Mouse (Mus musculus): ENCODE results near the gene Jup.

Jup gene

DNA sequence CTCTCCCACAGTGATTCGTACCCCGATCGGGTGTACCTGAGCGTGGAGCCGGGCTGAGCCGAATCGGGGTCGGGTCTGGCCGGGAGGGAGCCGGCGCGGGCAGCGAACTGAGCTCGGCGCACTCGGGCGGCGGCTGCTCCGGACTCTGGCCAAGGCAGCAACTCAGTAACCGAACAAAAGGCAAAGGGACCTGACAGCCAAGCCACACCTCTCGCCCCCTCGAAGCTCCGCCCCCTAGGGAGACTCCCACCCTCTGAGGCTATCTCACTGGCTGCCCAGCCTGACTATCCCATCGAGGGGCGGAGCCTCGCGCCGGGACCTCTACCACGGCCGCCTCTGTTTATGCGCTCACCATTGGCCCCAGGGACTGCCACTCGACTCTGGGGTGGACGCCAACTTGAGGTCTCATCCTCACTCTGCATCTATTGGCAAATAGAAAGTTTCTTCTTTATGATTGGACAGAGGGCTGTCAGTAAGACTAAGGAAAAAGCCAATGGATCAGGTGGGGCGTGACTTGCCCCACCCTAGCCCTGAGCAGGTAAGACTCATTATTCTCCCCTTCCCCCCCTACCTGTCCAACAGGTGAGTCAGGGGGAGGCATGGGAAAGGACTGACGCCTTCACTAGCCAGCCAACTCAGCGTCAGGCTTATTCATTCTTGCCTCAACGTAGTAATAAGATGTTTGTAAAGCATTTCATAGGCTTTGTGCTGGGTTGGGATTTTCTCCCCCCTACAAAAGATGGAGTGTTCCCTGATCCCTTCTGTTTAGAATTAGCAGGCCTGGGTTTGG lies at the start of gene Jup:
Gene Jup (minus strand): TSS at position 164 of the 790 bp plus-strand sequence.
- DNase-seq (ENCODE audit: low read depth, low spot score), result peak; percentile 99

DNA sequence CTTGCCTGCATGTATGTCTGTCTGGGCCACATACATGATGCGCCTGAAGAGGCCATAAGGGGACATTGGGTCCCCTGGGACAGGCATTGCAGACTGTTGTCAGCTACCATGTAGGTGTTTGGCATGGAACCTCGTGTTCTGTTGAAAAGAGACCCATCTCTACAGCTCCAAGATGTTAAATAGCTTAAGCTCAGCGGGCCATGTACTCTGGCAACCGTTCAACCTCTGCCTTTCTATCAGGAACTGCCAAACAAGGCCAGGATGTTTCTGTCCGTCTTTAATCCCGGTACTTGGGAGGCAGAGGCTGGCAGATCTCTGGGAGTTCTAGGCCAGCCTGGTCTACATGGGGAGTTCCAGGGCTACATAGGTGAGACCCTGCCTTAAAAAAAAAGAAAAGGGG lies 45.1 kb upstream of the Jup start:
- no peak for DNase-seq (ENCODE audit: low read depth, low spot score)

DNA sequence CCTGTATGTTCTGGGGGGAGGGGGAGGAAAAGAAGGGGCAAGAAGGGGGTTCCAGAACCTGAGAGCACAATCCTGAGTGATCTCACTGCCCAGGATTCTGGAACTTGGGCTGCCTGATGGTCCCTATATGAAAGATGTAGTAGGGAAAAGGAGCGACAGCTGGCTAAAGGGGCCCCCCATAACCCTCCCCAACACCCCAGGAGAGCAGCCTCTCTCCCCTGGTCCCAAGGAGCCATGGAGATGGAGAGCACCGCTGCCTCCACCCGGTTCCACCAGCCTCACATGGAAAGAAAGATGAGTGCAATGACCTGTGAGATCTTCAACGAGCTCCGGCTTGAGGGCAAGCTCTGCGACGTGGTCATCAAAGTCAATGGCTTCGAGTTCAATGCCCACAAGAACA lies 44.2 kb upstream of the Jup start, which contains the start of the genes Nt5c3b and Klhl10:
Gene Nt5c3b (minus strand): TSS at position 12 of the 400 bp plus-strand sequence.
Gene Klhl10 (plus strand): TSS at position 121 of the 400 bp plus-strand sequence.
- DNase-seq (ENCODE audit: low read depth, low spot score), result no peak

DNA sequence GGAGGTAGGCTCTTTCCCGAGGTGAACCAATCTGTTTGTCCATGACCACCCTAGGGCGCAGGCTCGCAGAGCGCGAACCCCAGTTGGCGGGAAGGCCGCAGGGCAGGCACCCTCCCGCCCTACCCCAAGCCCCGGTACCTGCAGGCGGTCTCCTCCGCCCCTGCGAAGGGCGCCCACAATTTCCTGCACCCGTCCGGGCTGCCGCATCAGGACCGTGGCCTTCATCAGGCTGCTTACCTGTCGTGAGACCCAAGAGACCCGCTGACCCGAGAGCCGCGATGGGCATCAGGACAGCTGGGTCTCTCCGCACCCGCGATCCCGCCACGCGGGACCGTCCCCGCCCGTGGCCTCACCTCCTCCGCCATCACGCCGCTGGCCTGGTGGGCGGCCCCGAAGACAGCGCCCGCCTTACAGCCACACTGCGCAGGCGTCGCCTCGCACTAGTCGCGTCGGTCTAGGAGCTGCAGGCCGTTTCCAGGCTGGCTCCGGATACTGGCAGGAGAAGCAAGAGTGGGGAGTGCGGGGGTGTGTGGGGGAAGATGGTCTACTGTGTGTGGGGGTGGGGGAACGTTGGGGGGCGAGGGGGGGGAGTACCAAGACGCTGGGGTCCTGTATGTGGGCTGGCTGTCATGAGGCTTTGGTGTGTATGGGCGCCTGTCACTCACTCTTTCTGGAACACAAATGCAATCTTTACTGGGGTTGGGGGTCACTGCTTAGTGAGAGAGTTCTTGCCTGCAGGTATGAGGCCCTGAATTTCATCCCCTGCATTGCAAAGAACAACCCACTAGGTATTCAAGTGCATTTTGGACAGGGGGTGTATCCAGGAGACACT lies 43.3 kb upstream of the Jup start:
- peak; percentile 83 for DNase-seq (ENCODE audit: low read depth, low spot score)

DNA sequence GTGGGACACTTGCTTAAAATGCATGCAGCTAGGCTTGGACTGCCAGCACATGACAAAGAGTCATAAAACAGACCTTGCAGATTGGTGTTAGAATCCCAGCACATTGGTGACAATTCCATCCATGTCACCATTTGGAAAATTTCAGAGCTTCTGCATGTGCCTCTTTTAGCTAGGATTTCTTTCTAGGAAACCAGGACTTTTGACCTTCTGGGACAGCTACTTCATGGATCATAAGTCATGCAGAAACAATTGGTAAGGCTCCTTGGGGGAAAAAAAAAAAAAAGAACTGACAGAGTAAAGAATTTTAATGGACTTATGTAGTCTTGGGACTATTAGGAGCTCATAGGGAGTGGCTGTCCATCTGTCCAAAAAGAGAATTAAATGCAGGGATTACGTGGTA lies 40.3 kb upstream of the Jup start:
- no peak for DNase-seq (ENCODE audit: low read depth, low spot score)

DNA sequence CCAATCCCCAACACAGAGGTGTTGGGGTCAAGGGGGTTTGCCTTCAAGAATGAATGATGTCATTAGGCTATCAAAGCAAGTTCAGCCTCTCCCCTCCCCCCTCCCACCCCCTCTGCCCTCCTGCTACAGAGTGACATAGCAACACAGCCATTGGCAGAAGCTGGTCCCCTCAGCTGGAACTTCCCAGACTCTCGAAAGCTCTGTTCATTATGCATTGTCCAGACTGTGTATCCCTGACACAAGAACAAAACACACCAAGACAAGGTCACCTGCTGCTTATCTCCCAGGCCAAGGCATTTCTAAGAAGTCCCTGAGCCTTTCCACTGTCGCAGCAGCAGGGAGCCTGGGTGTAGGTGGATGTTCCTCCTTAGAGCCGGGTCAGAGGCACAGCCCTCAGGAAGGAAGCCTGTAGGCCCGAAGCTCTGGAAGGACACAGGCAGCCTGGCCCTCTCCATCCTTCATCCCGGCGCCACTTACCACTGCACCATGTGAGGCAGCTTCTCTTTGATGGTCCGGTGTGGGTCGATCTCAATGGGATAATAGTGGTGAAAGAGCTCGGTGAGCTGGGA lies 38.2 kb upstream of the Jup start:
- DNase-seq (ENCODE audit: low read depth, low spot score), result no peak

DNA sequence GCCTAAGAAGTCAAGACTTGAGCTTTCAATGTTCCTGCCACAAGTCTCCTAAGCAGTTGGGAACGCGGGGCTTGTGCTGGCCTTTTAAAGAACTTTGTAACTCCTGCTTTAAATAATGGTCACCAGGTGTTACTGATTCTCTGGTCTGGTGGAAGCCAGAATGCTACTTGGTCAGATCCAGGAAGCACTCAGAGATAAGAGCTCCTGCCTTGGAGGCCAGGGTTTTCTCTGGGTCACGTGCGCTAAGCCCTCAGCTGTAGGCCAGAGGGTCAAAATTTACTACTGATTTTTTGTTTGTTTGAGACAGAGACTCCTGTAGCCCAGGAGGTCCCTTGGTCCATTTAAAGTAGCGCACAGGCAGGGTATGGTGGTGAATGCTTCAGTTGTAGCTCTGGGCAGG lies 34.4 kb upstream of the Jup start:
- DNase-seq (ENCODE audit: low read depth, low spot score), result no peak

DNA sequence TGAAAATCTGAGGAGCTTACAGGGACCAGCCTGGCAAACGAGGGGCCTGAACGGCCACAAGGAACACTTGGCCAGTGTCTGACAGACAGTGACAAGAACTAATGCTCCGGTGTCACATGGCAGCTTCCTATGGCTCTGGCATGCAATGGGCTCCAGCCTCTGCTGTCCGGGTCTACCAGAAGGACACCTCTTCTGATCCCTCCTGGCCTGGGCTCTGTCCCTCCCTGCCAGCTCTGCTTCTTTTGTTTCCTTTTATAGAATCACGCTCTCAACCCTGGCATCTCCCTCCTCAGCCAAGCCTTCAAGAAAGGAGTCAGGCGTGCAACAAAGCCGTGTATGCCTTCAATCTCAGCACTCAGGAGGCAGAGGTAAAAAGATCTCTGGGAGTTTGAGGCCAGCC lies 32.5 kb upstream of the Jup start:
- no peak for DNase-seq (ENCODE audit: low read depth, low spot score)

DNA sequence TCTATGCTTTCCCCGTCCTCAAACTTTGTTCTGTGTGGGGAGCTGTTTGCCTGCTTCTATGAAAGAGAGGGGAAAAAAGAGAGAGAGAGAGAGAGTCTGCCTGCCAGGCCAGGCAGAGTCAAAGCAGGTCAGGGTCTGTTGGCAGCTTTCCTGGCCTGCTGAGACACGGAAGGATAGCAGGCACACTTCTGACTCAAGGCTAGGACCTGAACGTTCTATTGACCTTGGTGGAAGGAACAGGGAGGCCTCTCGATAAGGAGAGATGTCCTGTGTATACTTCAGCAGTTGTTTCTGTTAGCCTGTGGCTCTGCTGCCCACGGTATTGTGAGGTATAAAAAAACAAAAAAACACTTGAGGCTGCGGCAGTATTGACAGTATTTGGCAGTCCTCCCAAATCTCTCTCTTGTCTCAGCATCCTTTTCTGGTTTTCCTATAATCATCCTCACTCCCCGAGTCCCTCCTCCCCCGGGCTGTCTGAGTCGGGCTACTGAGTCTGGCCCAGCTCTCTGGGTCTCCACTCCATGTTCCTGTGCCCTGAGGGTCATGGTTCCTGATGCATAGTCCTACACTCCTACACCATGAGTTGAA lies 31.1 kb upstream of the Jup start:
- no peak for DNase-seq (ENCODE audit: low read depth, low spot score)

DNA sequence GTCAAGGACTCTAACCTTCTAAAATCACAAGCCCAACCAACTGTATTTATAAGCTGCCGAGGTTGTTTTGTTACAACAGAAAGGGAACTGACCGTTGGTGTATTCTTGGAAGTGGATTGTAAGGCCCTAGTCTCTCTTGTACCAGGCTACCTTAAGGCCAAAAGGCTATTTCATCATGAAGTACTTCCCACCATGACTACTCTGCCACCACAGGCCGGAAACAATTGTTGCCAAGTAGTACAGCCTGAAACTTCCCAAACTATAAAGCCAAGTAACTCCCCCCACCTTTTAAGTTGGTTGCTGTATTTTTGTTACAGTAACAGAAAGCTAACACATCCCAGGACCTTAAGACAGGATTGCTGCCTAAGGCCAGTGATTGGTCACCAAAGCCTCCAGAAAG lies 29.3 kb upstream of the Jup start:
- DNase-seq (ENCODE audit: low read depth, low spot score), result no peak

DNA sequence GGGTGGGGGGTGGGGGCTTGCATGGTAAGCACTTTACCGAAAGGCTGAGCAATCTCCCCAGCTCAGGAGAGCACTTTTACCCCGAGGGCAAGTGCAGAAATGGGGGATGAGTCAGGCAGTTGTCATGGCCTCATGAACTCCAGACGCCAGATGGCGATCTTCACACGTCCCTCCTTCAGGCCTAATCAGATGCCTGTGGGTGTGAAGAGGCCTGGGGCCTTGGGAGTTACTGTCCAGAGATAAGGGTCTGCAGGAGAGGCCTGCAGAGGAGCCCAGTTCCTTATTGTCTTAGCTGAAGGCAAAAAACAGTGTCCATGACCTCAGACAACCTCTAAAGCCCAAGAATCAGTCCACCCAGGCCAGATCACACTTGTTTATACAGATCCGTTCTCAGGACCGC lies 28.3 kb upstream of the Jup start:
- peak; percentile 84 for DNase-seq (ENCODE audit: low read depth, low spot score)

DNA sequence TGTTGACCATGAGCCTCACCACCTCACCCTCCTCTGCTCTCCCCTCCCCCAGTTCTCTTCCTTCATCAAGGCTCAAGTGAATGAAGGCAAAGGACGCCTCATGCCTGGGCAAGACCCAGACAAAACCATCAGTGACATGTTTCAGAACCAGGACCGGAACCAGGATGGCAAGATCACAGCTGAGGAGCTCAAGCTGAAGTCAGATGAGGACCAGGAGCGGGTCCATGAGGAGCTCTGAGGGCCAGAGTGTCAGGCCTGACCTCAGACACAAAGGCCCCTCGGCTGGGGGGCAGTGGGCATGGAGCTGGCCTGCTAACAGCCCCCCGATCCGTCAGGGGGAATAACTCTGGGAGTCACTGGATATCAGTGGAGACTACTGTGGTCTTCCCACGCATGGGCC lies 26.3 kb upstream of the Jup start:
- DNase-seq (ENCODE audit: low read depth, low spot score), result no peak

DNA sequence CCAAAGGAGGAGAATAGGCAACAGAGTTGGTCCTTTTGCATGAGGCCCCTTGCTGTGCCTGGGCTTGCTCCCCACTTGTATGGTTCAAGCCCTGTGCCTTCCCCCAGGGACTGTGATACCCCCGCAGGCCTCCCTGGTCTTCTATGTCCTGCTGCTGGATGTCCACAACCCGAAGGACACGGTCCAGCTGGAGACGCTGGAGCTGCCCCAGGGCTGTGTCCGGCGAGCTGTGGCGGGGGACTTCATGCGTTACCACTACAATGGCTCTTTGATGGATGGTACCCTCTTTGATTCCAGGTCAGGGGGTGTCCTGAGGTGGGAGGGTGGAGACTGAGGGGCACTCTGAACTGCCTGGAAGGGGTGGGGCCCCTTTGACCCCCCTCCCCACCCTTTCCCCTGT lies 24.0 kb upstream of the Jup start:
- no peak for DNase-seq (ENCODE audit: low read depth, low spot score)

DNA sequence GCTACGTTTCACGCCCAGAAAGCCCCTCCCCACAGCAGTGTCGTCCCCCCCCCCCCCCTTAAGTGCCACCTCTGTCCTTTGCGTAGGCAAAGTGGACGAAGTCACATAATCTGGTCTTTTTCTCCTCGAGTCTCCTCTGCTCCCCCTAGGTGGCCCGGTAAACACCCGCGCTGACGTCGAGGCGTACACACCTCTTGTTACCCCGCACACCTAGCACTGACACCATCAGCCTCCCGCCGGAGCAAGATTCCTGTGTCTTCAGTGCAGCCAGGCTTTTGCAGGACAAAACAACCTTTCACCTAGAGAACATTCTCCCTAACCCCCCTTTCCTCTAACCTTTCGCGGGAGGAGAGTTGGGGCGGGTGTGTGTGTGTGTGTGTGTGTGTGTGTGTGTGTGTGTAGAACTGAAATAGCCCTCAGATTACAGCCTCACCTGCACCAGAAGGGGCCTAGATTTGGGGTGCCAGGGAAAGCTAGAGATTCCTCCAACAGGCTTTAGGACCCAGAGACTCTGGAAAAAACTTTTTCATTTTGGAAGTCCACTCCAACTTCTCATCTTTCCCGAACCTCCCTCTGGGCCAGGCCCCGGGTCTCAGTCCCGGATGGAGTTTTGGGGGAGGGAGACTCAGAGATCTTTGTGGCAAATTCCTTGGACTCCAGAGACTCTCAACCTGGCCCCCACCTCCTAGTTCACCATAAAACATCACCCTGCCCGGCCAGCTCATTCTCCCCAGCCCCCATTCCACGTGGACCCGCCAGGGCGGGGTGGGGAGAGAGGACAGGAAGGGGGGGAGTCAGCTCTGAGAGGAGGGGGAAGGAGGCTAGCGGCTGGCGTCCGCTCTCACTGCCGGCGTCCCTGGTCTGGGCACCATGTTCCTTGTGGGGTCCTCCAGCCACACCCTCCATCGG lies 17.6 kb upstream of the Jup start, which contains the start of gene Fkbp10:
Gene Fkbp10 (plus strand): TSS at position 784 of the 909 bp plus-strand sequence.
- DNase-seq (ENCODE audit: low read depth, low spot score), result peak; percentile 69

DNA sequence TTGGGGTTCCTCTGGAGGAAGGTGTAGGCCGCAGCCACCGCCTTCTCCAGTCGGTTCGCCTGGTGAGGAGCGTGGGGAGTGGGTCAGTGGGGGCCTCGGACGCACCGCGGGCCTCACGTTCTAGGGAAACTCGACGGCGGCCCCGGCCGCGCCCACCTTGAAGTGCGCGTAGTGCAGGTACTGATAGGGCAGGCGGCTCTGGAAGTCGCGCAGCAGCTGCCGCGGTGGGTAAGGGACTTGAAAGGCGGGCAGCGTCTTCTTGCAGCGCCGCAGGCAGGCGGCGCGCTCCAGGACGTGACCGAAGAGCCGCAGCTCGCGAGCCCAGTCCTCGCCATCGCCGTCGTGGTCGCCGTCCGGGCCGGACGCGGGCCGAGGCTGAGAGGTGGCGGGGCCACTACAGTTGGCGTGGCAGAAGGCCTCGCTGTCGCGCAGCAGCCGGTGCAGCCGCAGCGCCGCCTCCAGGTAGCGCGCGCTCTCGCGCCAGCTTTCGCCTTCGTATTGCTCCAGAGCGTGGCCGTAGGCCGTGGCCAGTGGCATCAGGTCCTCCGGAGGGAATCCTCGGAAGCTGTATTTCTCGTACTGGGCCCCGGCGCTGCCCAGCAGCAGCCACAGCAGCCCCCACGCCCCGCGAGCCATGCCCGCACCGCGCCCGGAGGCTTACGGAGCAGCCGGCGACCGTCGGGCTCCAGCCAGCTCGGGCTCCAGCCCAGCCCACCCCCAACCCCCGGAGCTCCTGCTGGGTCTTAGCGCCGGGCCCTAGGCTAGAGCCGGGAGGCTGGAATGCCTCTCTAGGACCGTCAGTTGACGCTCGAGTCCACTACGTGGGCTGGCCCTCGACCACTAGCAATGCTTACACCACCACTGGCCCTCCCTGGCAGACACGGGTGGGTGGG lies 16.7 kb upstream of the Jup start, which contains the start of gene P3h4:
Gene P3h4 (minus strand): TSS at position 816 of the 893 bp plus-strand sequence.
- peak; percentile 93 for DNase-seq (ENCODE audit: low read depth, low spot score)

DNA sequence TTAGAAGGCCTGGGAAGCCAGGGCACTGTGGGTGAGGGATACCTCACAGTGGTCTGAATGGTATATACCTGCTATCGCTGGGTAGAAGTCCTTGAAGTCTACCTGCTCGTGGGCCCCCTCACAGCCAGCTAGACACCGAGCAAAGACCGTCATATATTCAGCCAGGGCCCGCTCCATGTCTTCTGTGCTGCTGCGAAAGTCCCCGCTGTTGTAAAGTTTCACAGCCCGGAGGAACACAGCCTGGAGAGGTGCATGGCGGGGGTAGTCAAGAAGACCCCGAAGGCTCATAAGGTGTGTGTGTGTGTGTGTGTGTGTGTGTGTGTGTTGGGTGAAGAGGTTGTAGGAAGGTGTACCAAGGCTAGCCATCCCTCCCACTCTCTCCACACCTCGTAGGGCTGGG lies 16.0 kb upstream of the Jup start:
- DNase-seq (ENCODE audit: low read depth, low spot score), result no peak

DNA sequence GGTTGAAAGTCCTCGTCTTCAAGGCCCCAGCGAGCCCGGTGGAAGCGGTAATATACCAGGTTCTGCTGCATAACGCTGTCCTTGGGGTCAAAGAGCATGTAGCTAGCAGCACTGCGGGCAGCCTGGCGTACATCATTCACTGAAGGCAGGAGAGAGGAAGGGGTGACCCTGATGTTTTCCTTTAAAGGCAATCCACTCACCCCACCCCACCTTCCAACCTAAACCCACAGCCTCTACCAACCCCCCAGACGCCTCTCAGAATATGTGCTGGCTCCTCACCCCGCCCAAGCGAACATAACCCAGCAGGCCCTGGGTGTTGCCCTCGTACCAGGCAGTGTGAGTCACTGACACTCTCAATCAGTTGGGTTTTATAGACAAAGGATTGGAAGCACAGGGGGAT lies 14.2 kb upstream of the Jup start:
- no peak for DNase-seq (ENCODE audit: low read depth, low spot score)

DNA sequence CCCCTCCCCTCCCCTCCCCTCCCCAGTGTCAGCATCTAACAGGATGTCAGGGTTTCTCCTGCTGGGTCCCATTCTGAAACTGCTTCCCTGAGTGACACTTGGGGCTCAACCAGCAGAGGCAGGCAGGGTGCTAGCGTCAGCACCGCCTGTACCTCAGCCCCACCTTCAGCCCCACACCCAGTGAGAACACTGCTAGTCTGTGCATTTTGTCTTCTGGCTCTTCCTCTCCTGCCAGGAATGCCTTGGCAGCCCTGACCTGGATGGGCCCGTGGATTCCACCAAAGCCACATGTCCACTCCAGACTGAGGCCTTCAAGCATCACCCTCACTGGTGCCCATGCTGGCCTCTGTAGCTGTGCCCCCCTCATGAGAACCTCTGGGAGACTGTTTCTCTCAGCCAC lies 12.1 kb upstream of the Jup start:
- DNase-seq (ENCODE audit: low read depth, low spot score), result no peak

DNA sequence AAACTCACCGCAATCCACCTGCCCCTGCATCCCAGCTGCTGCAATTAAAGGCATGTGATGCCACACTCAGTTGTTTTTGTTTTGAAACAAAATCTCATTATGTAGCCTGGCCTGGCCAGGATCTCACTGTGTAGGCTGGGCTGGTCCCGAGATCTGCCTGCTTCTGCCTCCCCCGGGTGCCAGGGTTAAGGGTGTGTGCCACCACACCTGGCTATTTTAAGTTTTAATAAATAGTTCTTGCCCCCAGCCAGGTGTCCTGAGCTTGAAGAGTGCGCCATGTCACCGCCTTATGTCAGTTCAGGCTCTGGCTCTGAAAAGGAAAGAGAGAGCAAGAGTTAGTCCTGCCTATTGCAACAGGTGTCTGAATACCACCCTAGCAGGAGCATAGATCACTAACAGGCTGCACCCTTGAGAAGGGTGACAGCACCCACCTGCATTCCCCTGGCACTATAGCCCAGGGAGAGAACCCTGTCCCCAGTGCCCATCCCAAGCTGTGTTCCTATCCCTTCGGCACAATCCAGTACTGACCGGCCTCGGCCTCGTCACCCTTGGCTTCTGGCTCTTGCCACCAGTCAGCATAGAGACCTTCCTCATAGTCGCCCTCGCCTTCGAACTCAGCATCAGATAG lies 11.4 kb upstream of the Jup start:
- DNase-seq (ENCODE audit: low read depth, low spot score), result no peak

Data from mesoderm, embryonic 11.5 days (tissue).